ENCODE assay signal across 12 mouse cellular contexts in the genomic region with DNA sequence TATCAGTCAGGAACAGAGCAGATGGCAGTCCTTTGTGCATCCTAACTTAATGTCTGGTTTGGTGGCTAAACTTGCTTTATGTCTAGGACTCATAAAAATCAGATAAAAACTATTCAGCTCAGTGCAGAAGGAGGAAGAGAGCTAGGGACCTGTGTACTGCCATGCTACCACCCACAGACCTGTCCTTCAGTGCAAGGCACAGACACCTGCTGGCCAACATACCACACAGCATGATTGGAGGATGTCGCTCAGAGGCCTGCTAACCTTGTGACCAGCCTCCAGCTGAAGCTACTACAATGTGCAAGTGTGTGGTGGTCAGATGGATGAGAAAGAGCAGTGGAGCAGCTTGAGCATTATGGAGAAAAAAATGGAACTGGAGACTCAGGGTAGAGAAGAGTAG.
"Had no signal": no experiment of that assay in that cellular context is flagged by ENCODE, and none has a peak within 500 bp of the region (broad histone marks: within the 10 kb centered on the region; RNA-seq: fewer than 3 reads in every experiment).

No protein-coding gene starts in this region.

- H3K4me1 ChIP-seq: limb, embryonic 13.5 days; midbrain, embryonic 13.5 days; neural tube, embryonic 15.5 days had no signal

- H3K9me3 ChIP-seq: limb, embryonic 13.5 days; midbrain, embryonic 13.5 days; neural tube, embryonic 15.5 days had no signal

- H3K4me2 ChIP-seq: limb, embryonic 13.5 days; midbrain, embryonic 13.5 days; neural tube, embryonic 15.5 days had no signal

- H3K36me3 ChIP-seq: limb, embryonic 13.5 days; midbrain, embryonic 13.5 days; neural tube, embryonic 15.5 days had no signal

- H3K9ac ChIP-seq: limb, embryonic 13.5 days; midbrain, embryonic 13.5 days; neural tube, embryonic 15.5 days had no signal

- H3K27ac ChIP-seq: limb, embryonic 13.5 days; midbrain, embryonic 13.5 days; neural tube, embryonic 15.5 days had no signal

- ATAC-seq: inflammation-experienced regulatory T-cells, adult 6 months; intestine, postnatal 0 days; midbrain, embryonic 13.5 days had no signal

- H3K27me3 ChIP-seq: limb, embryonic 13.5 days; midbrain, embryonic 13.5 days; neural tube, embryonic 15.5 days had no signal

- DNase-seq: kidney, adult 8-10 months; kidney, postnatal 10 days; left cerebral cortex, postnatal 4 days; lung, adult 18-20 months; right cerebral cortex, adult 18-20 months; right cerebral cortex, postnatal 25 days; thymus, postnatal 25 days had no signal

- H3K4me3 ChIP-seq: limb, embryonic 13.5 days; midbrain, embryonic 13.5 days; neural tube, embryonic 15.5 days had no signal
